Mouse (Mus musculus) T-helper 17 cell (primary cell): Measurements from ENCODE around the gene Cyyr1.

Experiments used
- in situ Hi-C, 2 experiments: fragments of 300-600 bp; cut with MboI, MseI; formaldehyde crosslinking; loops; 1 replicate in 1 of 2; 2 replicates in 1 of 2; pipeline ENCODE4 v1.15.1; 2025; ENCODE audit warnings: high pct_unique_total_duplicates in 2 of 2

Gene Cyyr1

DNA sequence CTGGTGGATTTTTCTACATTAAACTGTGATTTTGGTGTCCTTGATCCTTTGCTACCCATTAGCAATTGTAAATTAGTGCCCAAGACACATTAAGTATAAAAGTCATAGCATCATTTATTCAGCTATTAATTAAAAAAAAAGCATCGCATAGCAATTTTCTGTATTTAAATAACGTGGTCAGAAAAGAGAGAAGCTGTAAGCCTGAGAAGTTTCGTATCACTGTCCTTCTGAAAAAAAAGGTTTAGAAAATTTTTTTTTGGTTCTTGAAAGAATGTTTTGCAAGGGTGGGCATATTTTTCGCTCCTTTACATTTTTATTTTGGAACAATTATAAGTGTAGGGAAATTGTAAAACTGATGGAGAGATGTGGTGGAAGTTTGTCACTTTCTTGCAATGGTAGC is 83.1 kb downstream of the Cyyr1 start:
- in situ Hi-C loops = no loop called here

DNA sequence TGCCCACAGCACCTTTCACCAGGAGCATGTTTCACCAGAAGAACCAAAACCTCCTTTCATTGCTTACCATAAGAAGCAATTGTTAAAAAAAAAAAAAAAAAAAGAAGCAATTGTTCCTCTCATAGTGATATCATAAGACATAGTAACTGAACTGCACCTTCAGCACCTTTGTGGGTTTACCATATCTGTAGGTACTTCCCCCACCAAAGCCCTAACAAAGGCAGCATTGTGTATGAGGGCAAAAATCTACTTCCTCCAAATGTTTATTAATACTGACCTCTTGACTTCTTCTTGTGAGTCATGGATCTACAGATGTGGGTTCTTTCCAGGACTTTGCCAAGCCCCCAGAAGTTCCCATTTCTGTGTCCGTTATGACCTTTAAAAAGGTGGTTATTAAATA is 98.2 kb downstream of the Cyyr1 start:
- in situ Hi-C loops = no loop called here

DNA sequence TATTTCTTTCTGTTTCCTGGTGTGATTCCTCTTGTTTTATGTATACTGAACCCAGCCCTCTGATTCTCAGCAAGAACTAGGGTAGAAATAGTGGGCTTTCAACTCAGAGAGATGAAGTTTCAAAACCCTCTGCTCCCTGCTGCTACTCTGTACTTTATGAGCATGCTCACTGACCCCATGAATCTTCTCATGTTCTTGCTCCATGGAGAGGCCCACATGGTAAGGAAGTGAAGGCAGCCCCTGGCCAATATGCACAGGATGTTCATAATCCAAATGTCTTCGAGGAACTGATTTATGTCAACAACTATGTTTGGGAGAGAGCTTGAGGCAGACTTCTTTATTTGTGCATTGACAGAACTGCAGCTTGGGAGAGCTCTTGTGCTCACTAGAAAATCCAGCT is 106.9 kb downstream of the Cyyr1 start:
- in situ Hi-C loops = no loop called here

DNA sequence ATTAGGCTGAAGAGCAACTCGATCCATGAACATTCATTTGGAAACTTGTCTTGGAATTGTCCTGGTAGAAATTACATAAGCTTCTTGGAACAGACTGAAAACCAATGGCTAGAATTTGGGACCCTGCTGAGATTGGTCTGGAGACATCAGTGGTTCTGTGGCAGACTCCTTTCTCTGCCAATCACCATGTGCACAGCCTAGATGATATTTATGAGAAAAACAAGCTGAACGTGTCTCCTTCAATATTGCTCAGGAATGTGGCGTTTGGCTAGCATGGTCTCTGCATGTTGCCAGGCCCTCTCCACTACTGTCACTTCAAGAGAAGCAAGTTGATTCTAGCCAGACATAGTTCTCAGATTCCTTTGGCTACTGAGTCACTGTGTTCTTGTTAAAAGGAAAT is 107.4 kb downstream of the Cyyr1 start:
- in situ Hi-C loops = no loop called here

DNA sequence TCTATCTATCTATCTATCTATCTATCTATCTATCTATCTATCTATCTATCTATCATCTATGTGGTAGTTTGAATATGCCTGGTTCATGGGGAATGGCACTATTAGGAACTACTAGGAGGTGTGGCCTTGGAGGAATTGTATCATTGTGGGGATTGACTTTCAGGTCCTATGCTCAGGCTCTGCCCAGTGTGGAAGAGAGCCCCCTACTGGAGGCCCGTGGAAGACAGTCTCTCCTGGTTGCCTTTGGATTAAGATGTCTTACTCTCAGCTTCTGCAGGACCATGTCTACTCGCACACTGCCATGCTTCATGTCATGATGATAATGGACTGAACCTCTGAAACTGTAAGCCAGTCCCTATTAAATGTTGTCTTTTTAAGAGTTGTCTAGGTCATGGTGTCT is 117.8 kb downstream of the Cyyr1 start:
- in situ Hi-C loops = no loop called here

DNA sequence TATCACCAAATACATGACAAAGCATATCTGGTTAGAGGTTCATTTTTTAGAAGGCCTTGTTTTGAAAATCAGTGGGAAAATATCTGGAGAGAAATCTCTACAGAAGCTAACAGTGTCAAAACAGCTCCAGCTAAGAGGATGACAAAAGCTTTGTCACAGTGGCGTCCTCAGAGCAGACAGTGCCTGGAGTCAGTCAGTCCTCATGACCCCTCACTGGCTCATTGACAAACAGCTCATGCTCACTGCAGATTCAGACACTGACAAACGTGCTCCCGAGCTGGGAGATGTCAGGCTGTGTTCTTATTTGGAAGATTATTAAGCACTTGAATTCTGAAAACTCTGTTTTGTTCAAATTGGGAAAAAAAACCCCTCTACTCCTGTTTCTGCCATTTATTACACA is 124.0 kb downstream of the Cyyr1 start:
- in situ Hi-C loops = no loop called here

DNA sequence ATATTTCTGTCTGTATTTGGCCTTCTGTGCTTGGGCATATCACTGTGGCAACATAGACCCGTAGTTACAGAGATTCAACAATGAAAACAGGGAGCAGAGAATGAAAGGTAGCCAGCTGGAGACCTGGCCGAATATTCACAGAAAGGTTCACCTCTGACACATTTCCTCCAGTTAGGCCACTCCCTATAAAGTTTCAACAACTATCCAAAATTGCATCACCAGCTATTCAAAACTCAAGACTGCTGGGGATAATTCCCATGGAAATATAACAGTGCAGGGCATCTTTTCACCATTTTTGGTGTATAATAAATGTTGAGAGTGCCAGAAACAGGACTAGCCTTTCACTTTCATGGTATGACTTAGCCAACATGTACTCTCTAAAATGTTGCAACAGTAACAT is 130.3 kb downstream of the Cyyr1 start:
- in situ Hi-C loops = no loop called here

DNA sequence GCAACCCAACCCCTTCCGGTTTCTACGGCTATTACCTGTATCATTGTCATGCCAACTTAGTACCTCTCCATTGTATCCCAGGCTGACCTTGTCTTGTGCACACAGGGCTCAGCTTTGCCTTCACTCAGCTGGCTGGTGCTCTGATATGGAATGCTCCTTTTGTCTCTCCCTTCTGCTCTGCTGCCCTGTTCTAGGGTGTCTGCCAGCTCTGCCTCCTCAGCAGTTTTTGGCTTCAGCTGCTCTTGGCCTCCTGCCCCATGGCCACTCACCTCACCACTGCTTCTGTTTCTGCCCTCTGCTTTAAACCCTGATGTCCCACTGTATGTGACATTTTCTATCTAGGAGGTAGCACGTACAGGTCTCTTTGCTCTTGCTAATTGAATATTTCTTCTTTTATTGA is 137.8 kb downstream of the Cyyr1 start:
- in situ Hi-C loops = no loop called here

DNA sequence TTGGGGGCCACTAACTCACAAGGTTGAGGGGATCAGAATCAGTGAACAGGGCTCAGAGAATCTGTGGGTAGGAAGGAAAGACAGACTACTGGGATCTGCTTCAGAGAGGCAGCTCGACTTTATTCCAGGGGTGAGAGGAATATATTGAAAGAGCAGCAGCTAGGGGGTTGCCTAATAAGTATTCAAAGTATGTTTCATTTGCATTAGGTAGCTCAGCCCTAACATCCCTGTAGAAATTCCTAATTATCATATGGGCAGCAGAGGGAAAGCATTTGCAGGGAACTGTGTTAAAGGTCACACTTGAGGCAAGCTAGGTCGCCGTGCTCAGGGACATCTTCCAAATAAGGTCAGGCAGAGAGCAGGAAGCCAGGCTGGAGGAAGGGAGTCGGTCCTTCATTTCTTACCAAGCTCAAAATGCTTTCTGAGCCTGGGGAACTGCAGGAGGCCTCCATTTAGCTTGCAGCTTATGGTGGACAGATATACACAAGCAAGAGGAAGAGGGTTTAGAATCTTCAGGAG is 159.7 kb downstream of the Cyyr1 start:
- in situ Hi-C loops = no loop called here

DNA sequence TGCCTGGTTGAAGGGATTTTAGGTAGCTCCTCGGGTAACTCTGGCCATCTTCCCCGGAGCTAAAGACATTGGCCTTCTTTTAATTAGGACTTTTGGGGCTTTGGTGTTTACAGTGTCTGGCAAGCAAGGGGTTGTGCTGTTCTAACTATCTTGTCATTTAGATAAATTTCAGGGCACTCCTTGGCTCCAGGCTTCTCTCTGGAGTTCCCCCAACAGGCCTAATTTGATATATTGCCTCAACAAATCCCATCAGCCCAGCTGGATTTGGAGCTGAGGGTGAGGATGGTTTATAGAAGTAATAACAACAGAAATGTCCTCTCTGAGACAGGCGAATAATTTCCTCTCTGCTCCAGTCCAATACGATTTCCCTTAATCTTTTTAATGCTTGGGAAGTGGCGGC is 166.4 kb downstream of the Cyyr1 start:
- in situ Hi-C loops = no loop called here
